Mouse (Mus musculus): ENCODE results near the gene Lcn12. TPM values are rescaled to one million over a fixed set of nuclear protein-coding genes. Genes with fewer than 3 reads are reported as not detected.

The Lcn12 gene
- total RNA-seq, 2 experiments from 2014 or later = not detected

DNA sequence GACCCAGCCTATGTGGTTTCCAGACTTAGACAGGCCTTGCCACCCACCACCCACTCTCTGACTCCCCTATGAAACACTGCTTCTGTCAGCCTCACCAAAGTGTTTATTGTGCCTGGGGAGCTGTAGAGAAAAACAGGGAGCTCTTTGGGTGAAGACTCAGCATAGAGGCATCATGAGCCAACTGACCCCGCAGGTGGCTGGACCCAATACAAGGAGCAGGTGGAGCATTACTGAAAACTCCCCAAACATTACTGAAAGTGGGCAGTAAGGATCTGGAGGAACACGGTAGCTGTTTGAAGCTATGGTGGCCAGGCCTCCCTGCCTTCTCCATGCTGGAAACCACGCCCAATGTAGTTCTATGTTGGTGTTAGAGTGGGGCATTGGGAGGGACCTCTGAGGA is 30.1 kb downstream of the Lcn12 start:
- intact Hi-C loops (cut with DNase I) = no loop called here
- no peak for DNase-seq

- intact Hi-C loops (cut with DNase I) = loop anchor here (2.0 kb wide), 1 partner anchor 33 kb away; the partner anchor contains the start of gene Abca2
Observed at GRCm38 (mm10) chr2:25461407-25461806, 32.3 kb downstream of the Lcn12 start.

GRCm38 (mm10) chr2:25460551-25461309 is 33.0 kb downstream of the Lcn12 start, which contains the start of gene Paxx:
Gene Paxx (minus strand): TSS chr2:25461094.
- intact Hi-C loops (cut with DNase I) = loop anchor here (2.0 kb wide), 1 partner anchor 32 kb away; the partner anchor contains the start of gene Abca2
- peak; percentile 94 to 96 for DNase-seq

More at GRCm38 (mm10) chr2:25461407-25461806, 32.3 kb downstream of the Lcn12 start:
- no peak for DNase-seq

GRCm38 (mm10) chr2:25460135-25460534 is 33.6 kb downstream of the Lcn12 start:
- intact Hi-C loops (cut with DNase I) = loop anchor here (2.0 kb wide), 1 partner anchor 31 kb away; the partner anchor contains the start of gene Abca2
- DNase-seq = no peak

GRCm38 (mm10) chr2:25458911-25459310 is 34.8 kb downstream of the Lcn12 start:
- peak; percentile 53 to 68 for DNase-seq
- intact Hi-C loops (cut with DNase I) = no loop called here

DNA sequence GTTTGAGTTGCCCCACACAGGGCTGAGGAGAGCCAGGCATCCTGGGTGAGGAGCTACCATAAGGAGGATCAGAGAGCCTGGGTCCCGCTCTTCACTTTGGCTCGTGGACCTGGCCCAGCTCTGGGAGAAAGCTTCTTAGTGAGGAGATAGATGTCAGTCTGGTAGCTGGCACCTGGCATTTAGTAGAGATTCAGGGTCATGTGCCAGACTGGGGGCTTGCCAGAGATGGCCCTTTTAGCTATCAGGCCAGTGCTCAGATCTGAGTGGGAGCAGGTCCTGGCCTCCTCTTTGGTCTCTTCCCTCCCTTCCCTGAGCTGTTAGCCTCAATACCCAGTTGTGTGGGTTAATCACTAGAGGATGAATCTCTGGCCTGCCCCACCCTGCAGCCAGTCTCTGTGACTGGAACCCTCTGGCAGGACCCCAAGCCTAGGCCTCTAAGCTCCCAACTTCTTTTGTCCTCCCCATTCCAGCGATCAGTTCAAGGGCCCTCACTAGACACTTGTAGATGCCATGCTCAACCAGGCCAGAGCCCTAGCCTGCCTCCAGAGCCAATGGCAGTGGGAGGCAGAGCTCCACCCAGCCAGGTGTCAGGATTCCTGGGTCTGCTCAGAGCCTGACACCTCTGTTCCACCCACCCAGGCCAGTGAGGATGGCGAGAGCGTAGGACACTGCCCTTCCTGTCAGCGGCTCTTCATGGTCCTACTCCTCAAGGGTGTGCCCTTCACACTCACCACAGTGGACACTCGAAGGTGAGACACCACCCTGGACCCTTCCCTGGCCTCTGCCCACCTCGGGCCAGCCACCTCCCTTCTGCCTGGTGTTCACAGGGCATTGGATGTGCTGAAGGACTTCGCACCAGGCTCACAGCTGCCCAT is 36.5 kb downstream of the Lcn12 start:
- intact Hi-C loops (cut with DNase I) = no loop called here
- peak in 1 of 2 experiments; percentile 9 for DNase-seq

DNA sequence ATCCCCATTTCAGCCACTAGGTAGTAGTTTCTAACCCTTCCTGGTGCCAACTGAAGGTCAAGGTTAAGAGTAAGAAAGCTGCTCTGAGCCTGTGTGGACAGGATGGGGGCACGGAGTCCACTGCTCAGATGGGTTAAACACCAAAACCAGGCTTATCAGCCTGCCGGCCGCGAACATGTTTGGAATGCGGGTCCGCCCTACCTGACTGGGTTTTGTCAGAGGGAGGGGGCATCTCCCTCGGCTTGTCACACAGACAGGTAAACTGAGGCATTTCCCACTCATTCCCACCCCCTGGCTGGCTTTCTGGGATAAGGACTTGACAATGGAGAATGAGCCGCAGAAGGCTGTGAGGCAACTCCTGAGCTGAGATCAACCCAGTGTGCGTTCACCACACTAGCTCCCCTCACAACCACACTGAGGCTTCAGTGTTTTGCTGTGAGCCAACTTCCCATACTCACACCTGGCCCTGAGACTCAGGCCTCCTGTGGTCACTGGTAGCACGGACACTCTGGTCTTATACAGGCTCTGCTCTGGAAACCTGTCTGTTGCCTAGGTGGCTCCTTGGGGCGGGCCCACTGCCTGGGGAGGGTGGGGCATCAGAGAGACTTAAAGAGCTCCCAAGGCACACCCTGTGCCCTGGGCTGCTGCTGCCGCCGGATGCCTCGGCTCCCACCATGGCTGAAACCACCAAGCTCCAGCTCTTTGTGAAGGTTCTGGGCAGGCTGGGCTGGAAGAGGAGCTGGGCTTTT is 37.3 kb downstream of the Lcn12 start, which contains the start of gene Clic3:
Gene Clic3 (plus strand): TSS at position 634 of the 749 bp plus-strand sequence.
- peak in 1 of 2 experiments; percentile 8 for DNase-seq
- intact Hi-C loops (cut with DNase I) = no loop called here

GRCm38 (mm10) chr2:25452951-25453350 is 40.8 kb downstream of the Lcn12 start:
- DNase-seq = no peak
- intact Hi-C loops (cut with DNase I) = no loop called here

GRCm38 (mm10) chr2:25450853-25451647 is 42.7 kb downstream of the Lcn12 start:
- no peak for DNase-seq
- intact Hi-C loops (cut with DNase I) = no loop called here

DNA sequence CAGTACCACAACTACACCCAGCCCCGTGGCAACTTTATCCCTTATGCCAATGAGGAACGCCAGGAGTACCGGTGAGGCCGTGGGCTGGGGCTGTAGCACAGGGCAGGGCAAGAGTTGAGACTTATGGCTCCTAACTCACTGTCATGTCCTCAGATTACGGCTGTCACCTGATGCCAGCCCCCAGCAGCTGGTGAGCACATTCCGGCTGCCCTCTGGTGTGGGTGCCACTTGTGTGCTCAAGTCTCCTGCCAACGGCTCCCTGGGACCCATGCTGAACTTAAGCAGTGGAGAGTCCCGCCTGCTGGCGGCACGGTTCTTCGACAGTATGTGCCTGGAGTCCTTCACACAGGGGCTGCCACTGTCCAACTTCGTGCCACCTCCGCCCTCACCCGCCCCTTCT is 51.0 kb downstream of the Lcn12 start:
- intact Hi-C loops (cut with DNase I) = no loop called here
- DNase-seq = no peak

DNA sequence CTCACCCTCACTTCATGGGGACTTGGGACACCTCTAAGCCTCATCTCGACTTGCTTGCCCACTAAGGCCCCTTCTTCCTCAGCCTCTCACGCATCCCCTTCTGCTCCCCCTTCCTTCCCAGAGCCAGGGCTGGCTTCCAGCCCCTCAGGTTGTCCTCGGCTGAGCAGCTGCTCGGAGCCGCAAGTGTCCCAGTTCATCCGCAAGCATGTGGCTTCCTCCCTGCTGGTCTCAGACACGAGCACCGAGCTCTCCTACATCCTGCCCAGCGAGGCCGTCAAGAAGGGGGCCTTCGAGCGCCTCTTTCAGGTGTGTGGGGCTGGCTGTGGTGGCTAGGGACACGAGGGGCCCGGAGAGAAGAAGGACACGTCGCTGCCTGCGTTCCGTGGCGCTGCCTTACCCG is 52.6 kb downstream of the Lcn12 start:
- DNase-seq = no peak
- intact Hi-C loops (cut with DNase I) = no loop called here

Small RNA genes within 50 kb of the gene (microRNA-seq; reads per million reads assigned to microRNA genes)
- 0.95 to 1.4 reads per million in 2 experiments for gene Mir3087

Other genes starting within 250 kb of the Lcn12 start
- 1 to 10 TPM; 1.4 to 1.7 TPM for gene AL732309.1, start 247.0 kb downstream of the Lcn12 start, total RNA-seq (2021)
- gene Tmem203, start 238.5 kb downstream of the Lcn12 start, total RNA-seq (2021) = 10 to 100 TPM; 16.4 to 18.2 TPM
- gene Tprn, start 231.3 kb downstream of the Lcn12 start, total RNA-seq (2021) = 1 to 10 TPM; 5.0 to 7.5 TPM
- gene Ssna1, start 221.5 kb downstream of the Lcn12 start, total RNA-seq (2021) = 10 to 100 TPM; 49.4 to 55.2 TPM
- gene Anapc2, start 221.4 kb downstream of the Lcn12 start, total RNA-seq (2021) = 10 to 100 TPM; 48.6 to 54.0 TPM
- not detected for gene Tmem210, start 205.8 kb downstream of the Lcn12 start, total RNA-seq (2021)
- not detected for gene Lrrc26, start 204.0 kb downstream of the Lcn12 start, total RNA-seq (2021)
- not detected for gene Grin1, start 174.7 kb downstream of the Lcn12 start, total RNA-seq (2021)
- gene Man1b1, start 161.6 kb downstream of the Lcn12 start, total RNA-seq (2021) = 10 to 100 TPM; 28.2 TPM
- gene Dpp7, start 137.6 kb downstream of the Lcn12 start, total RNA-seq (2021) = 1 to 10 TPM; 3.6 to 3.8 TPM
- gene Uap1l1, start 128.2 kb downstream of the Lcn12 start, total RNA-seq (2021) = 1 to 10 TPM; 7.1 to 9.4 TPM
- 1 to 10 TPM; 2.8 to 4.7 TPM for gene Sapcd2, start 121.6 kb downstream of the Lcn12 start, total RNA-seq (2021)
- gene Entpd2, start 98.0 kb downstream of the Lcn12 start, total RNA-seq (2021) = 10 to 100 TPM; 14.9 to 17.2 TPM
- 10 to 100 TPM; 37.9 to 39.7 TPM for gene Npdc1, start 94.6 kb downstream of the Lcn12 start, total RNA-seq (2021)
- gene Fut7, start 70.6 kb downstream of the Lcn12 start, total RNA-seq (2021) = under 1 TPM in 1 of 2 experiments, not detected in 1; 0.12 TPM
- 10 to 100 TPM; 21.2 to 21.9 TPM for gene Abca2, start 65.2 kb downstream of the Lcn12 start, total RNA-seq (2021)
- 1 to 10 TPM; 3.3 to 3.7 TPM for gene Clic3, start 37.1 kb downstream of the Lcn12 start, total RNA-seq (2021)
- 10 to 100 TPM; 33.3 to 39.5 TPM for gene Paxx, start 32.8 kb downstream of the Lcn12 start, total RNA-seq (2021)
- gene Ptgds, start 23.9 kb downstream of the Lcn12 start, total RNA-seq (2021) = 100 to 1,000 TPM in 1 of 2 experiments, 10 to 100 TPM in 1; 75.1 to 110 TPM
- gene Fbxw5, start 6.8 kb upstream of the Lcn12 start, total RNA-seq (2021) = 10 to 100 TPM; 93.1 to 93.4 TPM
- under 1 TPM; 0.52 to 0.53 TPM for gene C8g, start 7.8 kb upstream of the Lcn12 start, total RNA-seq (2021)
- 10 to 100 TPM; 16.1 to 18.3 TPM for gene Traf2, start 53.0 kb upstream of the Lcn12 start, total RNA-seq (2021)
- gene Edf1, start 63.9 kb upstream of the Lcn12 start, total RNA-seq (2021) = 100 to 1,000 TPM; 188 to 189 TPM
- 1 to 10 TPM; 1.8 to 2.2 TPM for gene Mamdc4, start 80.9 kb upstream of the Lcn12 start, total RNA-seq (2021)
- 100 to 1,000 TPM in 1 of 2 experiments, 10 to 100 TPM in 1; 93.8 to 101 TPM for gene Phpt1, start 81.3 kb upstream of the Lcn12 start, total RNA-seq (2021)
- gene Ajm1, start 87.8 kb upstream of the Lcn12 start, total RNA-seq (2021) = under 1 TPM; 0.10 to 0.12 TPM
- 10 to 100 TPM; 49.4 to 57.6 TPM for gene Rabl6, start 114.6 kb upstream of the Lcn12 start, total RNA-seq (2021)
- not detected for gene Ccdc183, start 123.8 kb upstream of the Lcn12 start, total RNA-seq (2021)
- gene Tmem141, start 128.1 kb upstream of the Lcn12 start, total RNA-seq (2021) = 10 to 100 TPM; 22.1 to 24.6 TPM
- 1 to 10 TPM; 2.7 to 3.7 TPM for gene Fcna, start 134.1 kb upstream of the Lcn12 start, total RNA-seq (2021)
- gene Lcn8, start 159.2 kb upstream of the Lcn12 start, total RNA-seq (2021) = 1 to 10 TPM in 1 of 2 experiments, under 1 TPM in 1; 0.99 to 1.0 TPM
- gene Lcn5, start 164.0 kb upstream of the Lcn12 start, total RNA-seq (2021) = not detected
- not detected for gene Lcn6, start 182.9 kb upstream of the Lcn12 start, total RNA-seq (2021)
- not detected for gene Lcn10, start 188.8 kb upstream of the Lcn12 start, total RNA-seq (2021)
- gene Obp2a, start 206.1 kb upstream of the Lcn12 start, total RNA-seq (2021) = not detected
- gene Bmyc, start 212.8 kb upstream of the Lcn12 start, total RNA-seq (2021) = 10 to 100 TPM; 14.6 to 15.6 TPM
- not detected for gene Obp2b, start 243.1 kb upstream of the Lcn12 start, total RNA-seq (2021)

Data from heart, postnatal 10 days (tissue).